Mouse (Mus musculus) left cerebral cortex, adult 18-20 months (tissue): ENCODE measurements around the gene Cd7. TPM values are rescaled to one million over a fixed set of nuclear protein-coding genes. Genes with fewer than 3 reads are reported as not detected.
"Not testable (repeated sequence)": the region's sequence is repeated elsewhere in the genome, so short reads cannot be mapped to it uniquely, and the experiment has no call there.

Experiments used
- DNase-seq, 2 experiments: peaks; one replicate each; pipeline ENCODE4 v3.0.0; 2021 to 2022; ENCODE audit warnings: low spot score in 2 of 2, mixed read lengths in 1 of 2
- total RNA-seq, 2 experiments: library from RNA; stranded (reverse); gene quantifications; 2 replicates each; pipeline ENCODE4 v1.2.3; 2021

Cd7 gene
- total RNA-seq, 2 experiments from 2014 or later, result 1.1 to 2.2 TPM

DNA sequence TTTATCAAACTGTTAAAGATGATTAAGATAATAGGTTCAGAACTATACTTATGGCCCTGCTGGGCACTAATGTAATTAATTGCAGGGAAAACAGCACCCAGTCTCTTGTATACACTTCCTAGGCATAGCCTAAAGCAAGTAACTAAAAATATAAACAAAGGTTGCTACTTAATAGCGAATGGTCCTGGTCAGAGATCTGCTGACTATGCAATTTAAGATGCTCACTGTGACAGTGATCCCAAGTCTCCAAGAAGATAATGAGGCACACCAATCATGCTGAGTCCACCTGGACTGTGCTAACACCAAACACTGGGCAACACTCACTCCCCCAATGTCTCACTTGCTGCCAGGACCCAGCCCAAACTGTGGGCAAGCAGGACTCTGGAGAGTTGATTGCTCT lies 10.6 kb upstream of the Cd7 start:
- no peak for DNase-seq

- peak in 1 of 2 experiments; percentile 42 for DNase-seq
Measured at GRCm38 (mm10) chr11:121047826-121048399, 8.7 kb upstream of the Cd7 start.

- DNase-seq, result no peak
Measured at GRCm38 (mm10) chr11:121045286-121045685, 6.1 kb upstream of the Cd7 start.

DNA sequence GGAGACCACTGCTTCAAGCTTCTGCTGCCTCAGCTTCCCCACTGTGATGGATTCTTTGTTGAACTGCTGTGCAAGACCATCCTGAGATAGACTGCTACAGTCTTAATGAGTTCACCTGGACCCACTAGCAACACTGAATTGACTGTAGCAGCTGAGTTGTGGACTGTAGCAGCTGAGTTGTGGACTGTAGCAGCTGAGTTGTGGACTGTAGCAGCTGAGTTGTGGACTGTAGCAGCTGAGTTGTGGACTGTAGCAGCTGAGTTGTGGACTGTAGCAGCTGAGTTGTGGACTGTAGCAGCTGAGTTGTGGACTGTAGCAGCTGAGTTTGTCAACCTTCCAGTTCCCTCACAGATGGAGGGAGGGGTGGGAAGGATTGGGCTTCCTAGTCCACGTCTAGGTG lies 3.8 kb upstream of the Cd7 start:
- DNase-seq, result not testable (repeated sequence)

DNA sequence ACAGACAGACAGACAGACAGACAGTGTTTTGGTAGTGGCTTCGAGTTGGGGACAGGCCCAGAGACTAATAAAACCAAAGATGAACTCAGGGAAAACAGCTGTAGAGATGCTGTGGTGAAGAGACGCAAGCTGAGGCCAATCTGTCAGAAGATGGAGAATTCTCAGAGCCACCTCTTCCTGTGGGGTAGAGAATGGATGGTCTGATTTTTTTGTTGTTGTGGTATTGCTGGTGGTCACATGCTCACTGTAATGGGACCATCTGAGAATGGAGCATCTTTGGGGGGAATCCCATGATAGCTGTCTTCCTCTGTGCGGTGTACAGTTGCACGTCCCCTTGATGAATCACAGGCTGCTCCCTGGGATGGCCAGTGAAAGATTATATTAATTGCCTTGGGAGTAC lies 3.3 kb upstream of the Cd7 start:
- DNase-seq, result no peak

- no peak for DNase-seq
Measured at GRCm38 (mm10) chr11:121041636-121042035, 2.4 kb upstream of the Cd7 start.

- peak; percentile 88 to 93 for DNase-seq
Measured at GRCm38 (mm10) chr11:121041212-121041611, 2.0 kb upstream of the Cd7 start.

GRCm38 (mm10) chr11:121038366-121039240 lies 615 bp downstream of the Cd7 start:
- DNase-seq, result peak; percentile 22 to 47

- no peak for DNase-seq
Measured at GRCm38 (mm10) chr11:121033118-121033517, 6.1 kb downstream of the Cd7 start.

- no peak for DNase-seq
Measured at GRCm38 (mm10) chr11:121027259-121027658, 12.0 kb downstream of the Cd7 start.

- peak in 1 of 2 experiments; percentile 24 for DNase-seq
Measured at GRCm38 (mm10) chr11:121024163-121024562, 15.1 kb downstream of the Cd7 start.

GRCm38 (mm10) chr11:121019501-121019900 lies 19.7 kb downstream of the Cd7 start:
- no peak for DNase-seq

DNA sequence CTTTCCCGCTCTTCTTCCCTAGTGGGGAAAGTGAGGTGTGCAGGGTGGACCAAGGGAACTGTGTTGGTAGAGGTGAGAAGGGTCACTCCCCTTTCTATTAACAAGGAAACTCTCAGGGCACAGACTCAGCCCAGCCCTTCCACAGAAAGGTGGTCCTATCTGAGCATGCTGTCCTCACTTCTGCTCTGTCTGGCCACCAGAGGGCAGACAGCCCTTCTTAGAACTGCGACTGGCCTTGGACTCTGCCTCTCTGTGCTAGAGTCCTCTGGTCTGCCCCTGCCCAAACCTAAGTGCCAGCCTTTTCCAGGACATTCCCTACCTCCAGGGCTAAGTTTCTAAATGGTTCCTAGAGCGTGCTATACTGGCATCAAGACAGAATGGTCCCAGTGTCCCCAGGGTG lies 21.5 kb downstream of the Cd7 start:
- DNase-seq, result peak; percentile 54 to 69

- DNase-seq, result no peak
Measured at GRCm38 (mm10) chr11:121015472-121015871, 23.7 kb downstream of the Cd7 start.

DNA sequence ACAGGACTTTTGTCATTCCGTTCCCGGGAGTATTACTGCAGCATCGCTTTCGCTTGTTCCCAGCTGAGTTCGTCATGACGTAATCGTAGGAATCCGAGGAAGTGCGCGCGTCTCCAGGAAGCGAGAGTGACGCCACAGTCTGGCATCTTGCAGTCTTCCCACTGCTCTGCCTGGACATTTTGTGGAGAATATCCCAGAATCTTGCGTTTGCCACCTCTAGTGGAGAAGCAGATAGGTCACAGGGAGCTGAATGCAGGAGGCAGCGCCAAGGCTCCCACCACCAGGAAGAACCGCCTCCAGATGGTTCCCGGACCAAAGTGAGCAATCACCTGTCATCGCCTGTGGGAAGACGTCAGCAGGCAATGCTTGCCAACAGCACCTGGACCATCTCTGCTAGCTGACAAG lies 24.3 kb downstream of the Cd7 start:
- DNase-seq, result peak; percentile 57 to 62

DNA sequence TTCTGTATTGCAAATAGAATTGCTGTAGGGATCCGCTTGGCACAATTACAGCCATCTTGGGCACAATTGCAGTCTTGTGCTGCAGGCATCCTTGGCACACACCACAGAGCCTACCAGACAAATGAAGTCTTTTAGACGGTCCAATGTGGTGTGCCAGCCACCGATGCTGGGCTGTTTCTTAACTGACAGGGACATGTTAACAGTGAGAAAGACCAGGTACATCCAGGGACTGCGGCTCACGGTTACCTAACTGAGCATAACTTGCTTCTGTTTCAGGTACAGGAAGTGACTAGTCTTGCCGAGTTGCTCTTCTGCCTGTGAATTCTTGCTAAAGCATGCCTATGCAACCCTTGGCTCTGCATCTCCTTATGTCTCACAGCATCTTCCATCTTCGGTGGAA lies 25.6 kb downstream of the Cd7 start:
- no peak for DNase-seq

GRCm38 (mm10) chr11:121010044-121010755 lies 29.0 kb downstream of the Cd7 start:
- DNase-seq, result no peak

DNA sequence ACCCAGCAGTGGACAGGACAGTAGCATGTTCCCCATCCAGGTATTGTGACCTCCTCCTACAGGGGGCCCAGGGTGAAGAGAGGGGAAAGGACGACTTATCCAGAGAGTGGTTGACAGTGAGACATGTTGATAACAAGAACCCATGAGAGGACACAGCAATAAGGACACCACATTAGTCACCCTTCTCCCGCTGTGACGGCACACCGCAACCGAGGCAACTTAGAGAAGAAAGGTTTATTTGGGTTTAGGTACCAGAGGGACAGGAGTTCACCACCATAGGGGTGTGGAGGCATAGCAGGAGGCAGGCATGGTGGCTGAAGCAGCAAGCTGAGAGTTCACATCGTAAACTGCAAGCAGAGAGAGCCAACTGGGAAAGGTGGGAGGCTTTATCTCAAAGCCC lies 33.0 kb downstream of the Cd7 start:
- DNase-seq, result no peak

DNA sequence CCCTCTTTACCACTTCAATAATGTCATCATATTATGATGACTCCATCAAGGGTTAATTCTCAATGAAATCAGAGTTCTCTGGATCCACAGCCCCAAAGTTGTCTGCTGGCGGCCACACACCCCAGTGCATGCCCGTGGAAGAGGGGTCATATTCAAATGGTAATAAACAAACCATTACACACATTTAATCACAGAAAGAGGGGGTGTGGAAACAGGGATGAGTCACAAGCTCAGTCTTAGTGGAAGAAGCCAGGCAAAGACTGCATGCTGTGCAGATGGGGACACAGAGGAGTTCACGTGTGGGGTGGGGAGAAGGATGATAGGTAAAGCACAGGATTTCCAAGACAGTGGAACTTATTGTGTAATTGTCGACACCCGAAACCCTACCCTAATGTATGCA lies 34.9 kb downstream of the Cd7 start:
- DNase-seq, result no peak

GRCm38 (mm10) chr11:121001966-121002365 lies 37.3 kb downstream of the Cd7 start:
- DNase-seq, result no peak

DNA sequence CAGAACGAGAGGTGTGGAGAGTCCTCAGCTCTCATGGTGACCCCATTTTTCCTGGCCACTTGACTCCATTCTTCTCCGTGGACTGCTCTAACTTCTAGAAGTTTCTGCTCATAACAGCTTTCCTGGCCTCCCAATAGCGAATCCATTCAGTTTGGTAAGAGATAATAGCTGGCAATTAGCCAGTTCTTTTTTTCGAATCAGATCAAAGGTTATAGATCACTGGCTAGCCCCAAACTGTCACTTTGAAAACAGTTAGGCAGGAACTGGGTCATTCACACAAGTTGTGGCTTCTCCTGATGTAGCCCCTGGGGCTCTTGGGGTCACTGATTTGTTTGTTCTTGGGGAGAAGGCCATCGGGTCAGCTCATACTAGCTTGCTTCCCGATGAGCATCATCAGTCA lies 44.5 kb downstream of the Cd7 start:
- no peak for DNase-seq

GRCm38 (mm10) chr11:120993586-120993985 lies 45.6 kb downstream of the Cd7 start:
- DNase-seq, result no peak
